Mouse (Mus musculus): ENCODE measurements around the gene Fam166a.
A peak's percentile ranks its signal among the peaks of the same experiment; 100 is the strongest.

Gene Fam166a

GRCm38 (mm10) chr2:25218445-25218844 lies at the start of gene Fam166a:
Gene Fam166a (plus strand): TSS chr2:25218745.
- DNase-seq: no peak

GRCm38 (mm10) chr2:25169778-25170177 lies 48.8 kb upstream of the Fam166a start:
- no peak for DNase-seq

DNA sequence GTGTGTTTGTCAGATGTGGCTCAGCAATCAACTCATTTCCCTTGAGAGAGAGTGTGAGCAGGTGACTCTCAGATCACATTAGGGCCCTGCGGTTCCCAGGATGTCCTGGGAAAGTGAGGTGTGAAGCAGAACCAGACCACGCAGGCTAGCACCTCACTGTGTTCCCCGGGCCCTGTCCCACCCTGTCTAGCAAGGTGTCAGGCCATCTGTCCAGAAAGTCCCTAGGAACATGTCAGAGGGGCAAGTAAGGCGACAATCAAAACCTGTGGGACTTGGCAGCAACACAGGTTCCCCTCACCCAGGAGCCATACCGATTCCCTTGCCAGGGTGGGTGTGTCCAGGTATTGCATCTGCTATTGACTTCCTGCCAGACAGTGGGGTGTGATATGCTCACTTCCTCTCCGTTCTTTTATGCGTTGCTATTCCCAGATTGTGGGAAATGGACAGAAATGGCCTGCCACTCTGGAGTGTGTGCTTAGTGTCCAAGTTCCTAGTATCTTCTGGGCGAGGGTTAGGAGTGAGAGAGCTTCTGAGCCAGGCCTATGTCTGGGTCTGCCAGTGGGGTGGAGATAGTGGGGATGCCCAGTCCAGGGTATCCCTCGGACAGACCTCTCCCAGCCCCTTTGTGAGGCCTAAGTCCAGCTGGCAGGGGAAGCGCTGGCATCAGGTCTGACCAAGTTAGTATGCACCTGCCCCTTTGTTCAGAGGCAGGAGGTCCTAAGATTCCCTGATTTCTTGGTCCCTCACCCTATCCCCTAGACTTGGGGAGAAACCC lies 48.0 kb upstream of the Fam166a start:
- DNase-seq: no peak

DNA sequence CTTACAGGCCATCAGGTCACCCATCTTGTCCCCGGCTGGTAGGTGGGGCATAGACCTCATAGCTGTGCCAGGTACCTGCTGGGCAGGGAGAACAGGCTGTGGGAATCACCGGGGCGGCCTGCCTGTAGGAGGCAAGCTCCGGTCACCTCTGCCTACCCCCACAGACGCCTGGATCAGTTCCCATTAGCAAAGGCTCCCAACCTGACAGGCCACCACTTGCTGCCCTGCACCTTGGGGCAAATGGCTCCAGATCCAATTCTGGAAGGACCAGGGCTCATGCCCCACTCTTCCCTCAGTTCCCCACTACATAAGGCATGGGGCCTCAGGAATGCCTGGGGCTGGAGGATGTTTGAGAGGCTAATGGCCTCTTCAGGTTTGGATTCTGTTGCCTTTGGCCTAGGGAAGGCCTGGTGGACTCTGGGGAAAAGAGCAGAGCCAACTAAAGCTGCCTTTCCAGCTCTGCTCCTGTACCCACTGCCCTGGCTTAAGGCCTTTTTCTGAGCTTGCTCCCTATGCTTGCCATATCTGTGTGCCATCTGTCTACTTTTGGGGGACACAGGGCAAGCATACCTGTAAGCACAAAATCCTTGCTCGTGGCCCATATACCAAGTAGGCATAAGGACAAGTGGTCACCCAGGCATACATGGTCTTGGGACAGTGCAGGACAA lies 47.3 kb upstream of the Fam166a start:
- no peak for DNase-seq

DNA sequence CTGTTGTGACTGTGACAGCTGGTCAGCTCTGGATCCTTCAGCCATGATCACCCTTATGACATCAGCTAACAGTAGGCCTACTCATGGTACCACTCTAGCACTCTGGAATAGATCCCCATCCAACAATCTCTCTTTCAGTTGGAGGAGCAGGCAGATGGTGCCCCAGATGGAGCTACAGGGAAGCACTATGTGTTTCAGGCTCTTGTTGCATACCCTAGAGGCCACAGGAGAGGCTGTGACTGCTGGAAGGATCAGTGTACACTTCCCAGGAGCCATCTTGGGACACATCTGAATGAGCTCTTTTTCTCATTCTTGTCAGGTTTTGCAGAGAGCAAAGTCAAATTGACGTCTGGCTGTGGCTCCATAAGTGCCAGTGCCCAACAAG lies 46.8 kb upstream of the Fam166a start:
- DNase-seq: no peak

DNA sequence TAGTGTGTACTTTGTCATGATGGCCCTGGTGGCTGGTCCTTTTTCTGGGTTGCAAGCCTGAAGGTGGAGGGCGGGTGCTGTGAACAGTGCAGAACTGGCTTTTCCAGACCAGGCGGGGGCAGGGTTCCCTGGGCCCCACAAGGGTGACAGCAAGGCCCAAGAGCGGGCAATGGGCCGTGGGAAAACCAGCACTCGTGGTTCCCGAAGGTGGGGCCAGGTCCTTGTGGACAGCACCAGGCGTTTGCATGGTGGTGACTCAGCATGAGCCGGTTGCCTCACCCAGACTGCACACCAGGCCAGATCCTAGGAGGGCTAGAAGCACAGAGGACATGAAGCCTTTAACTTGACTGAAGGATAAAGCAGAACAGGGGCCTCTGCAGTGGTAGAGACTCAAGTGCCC lies 45.9 kb upstream of the Fam166a start:
- DNase-seq: peak; percentile 46

GRCm38 (mm10) chr2:25173821-25174220 lies 44.7 kb upstream of the Fam166a start:
- no peak for DNase-seq

GRCm38 (mm10) chr2:25174866-25175689 lies 43.5 kb upstream of the Fam166a start:
- peak; percentile 75 for DNase-seq

DNA sequence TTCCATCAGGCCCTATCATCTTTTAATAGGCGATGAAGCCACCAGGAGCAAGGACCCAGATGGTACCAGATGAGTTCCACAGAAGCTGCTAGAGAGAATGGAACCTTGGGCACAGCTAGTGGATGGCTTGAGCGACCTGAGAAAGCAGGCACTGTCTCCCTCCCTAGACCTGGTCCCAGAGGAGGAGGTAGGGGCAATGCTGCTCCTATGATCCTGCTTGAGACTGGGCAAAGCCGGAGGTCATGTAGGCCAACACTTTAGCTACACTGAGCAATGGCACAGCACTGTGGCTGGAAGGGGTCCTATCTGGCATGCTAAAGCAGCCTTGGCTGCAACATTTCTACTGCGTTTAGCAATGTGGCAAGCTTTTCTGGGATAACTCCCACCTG lies 42.9 kb upstream of the Fam166a start:
- DNase-seq: no peak

- no peak for DNase-seq
These were observed 42.0 kb upstream of the Fam166a start for GRCm38 (mm10) chr2:25176573-25176972.

DNA sequence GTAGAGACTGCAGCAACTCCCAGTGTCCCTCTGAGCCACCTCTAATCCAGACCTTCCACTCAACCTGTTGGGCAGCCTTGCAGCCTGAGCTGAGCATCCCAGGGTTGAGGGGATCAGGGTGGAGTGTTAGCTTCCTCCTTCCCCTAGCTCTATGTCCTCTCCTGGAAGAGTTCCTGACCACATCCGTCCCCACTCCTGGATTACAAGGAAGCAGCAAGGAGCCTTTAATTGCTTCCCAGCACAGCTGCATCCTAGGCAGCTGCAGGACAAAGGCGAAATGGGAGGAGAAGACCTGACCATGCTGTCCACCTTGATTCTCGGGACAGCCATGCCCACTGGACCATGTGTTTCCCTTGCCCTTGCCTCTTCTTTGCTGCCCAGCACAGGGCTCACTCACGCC lies 41.5 kb upstream of the Fam166a start:
- no peak for DNase-seq

DNA sequence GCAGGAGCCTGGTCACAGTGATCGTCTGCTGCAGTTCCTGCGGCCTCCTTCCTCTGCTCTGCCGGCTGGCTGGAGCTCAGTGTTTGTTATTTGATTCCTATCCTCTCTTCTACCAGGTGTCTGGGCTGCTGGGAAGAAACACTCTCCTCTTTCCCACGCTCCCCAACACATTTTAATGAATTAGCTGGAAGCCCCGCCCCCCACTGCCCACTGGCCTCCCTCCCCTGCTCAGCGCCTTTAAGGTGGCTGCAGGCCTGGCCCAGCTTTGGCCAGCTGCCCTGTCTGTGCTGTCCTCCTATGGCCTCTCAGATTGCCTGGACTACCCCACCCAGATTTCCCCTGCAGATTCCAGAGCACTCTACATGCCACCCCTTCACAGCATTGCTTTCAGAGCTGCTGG lies 40.9 kb upstream of the Fam166a start:
- no peak for DNase-seq

GRCm38 (mm10) chr2:25178285-25178972 lies 40.1 kb upstream of the Fam166a start:
- DNase-seq: no peak

GRCm38 (mm10) chr2:25179566-25180217 lies 38.9 kb upstream of the Fam166a start:
- DNase-seq: no peak

- peak; percentile 93 for DNase-seq
These were observed 38.1 kb upstream of the Fam166a start, which contains the start of gene Nrarp for GRCm38 (mm10) chr2:25180478-25180903. Gene Nrarp (plus strand): TSS chr2:25180758.

DNA sequence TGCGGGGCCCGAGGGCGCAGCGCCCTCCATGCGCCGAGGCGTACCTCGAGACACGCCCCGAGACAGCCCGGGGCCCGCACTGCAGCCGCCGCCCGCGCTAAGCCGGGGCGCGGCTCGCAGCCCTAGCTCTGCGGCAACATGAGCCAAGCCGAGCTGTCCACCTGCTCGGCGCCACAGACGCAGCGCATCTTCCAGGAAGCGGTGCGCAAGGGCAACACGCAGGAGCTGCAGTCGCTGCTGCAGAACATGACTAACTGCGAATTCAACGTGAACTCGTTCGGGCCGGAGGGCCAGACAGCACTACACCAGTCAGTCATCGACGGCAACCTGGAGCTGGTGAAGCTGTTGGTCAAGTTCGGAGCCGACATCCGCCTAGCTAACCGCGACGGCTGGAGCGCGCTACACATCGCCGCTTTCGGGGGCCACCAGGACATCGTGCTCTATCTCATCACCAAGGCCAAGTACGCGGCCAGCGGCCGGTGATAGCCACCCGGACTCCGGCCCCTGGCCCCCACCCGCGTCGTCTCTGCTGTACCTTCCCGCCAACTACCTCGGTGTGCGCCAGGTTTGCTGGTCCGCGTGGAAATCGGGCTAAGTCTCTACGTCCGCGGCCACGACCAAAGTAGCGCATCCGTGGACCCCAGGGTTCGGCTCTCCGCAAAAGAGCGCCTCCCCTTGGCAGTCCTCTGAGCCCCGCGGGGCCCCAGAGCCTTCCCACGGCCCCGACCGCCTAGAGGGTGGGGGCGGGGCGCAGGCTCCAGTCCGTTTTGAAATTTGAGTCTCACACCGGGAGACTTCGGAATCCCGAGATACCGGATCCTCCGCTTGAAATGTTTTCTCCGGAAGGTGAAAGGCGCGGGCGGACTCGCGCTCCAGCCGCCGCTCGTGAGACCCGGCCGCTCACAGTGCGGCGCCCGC lies 37.3 kb upstream of the Fam166a start:
- peak; percentile 72 for DNase-seq

DNA sequence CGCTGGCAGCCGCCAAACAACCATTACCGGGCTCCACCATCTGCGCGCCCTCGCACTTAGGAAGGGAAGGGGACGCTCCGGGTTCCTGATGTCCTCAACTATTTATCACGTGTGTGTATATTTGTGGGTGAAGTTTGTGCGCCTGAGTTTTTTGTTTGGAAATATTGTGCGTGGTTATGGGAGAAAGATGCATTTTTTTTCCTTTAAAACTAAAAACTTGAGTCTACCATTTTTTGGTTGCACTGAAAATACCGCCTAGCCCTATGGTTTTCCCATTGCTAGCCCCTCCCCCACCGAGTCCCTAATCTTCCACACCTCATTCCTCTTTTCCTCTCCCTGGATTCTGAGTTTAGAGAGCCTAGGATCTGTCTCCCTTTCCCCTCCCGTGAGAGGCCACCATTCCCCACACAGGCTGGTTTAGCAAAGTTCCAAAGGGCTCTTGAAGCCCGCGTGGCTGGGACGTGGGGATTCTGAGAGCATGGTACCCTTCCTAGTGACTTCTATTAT lies 36.6 kb upstream of the Fam166a start:
- no peak for DNase-seq

GRCm38 (mm10) chr2:25182664-25183063 lies 35.9 kb upstream of the Fam166a start:
- DNase-seq: no peak

DNA sequence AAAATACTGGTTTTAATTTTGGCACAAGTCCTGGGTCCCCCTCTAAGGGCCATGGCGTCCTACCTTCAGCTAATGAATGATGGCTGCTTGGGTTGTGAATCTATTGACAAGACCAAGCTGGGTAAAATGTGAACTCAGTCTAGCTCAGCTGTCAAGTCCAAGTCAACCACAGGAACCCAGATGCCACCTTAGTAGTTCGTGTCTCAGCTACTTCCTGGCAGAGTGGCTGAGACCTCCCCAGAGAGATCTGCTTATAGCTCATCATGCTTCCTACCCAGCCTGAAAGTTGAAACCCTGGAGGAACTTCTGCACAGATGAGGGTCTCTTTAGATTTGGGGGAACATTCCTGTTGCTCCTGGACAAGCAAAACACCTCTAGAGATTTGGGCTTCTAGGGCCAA lies 35.2 kb upstream of the Fam166a start:
- DNase-seq: no peak

DNA sequence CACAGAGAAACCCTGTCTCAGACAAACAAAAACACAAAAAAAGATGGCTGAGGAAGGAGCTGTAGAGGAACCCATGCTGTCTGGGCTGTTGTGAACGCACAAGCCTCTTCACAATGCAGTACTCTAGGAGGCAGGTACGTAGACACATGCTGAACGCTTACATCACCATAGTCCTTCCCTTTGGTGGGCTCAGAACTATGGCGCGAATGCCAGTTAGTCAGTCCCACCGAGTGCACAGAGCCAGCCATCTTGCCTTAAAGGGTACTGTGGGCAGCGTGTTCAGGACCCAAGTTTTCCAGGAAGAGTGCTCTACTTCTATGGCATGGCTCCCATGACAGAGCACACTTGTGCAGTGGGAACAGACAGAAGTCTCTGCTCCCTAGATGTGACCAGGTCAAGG lies 34.0 kb upstream of the Fam166a start:
- DNase-seq: no peak

Measured in liver (tissue).